In the genomic region with DNA sequence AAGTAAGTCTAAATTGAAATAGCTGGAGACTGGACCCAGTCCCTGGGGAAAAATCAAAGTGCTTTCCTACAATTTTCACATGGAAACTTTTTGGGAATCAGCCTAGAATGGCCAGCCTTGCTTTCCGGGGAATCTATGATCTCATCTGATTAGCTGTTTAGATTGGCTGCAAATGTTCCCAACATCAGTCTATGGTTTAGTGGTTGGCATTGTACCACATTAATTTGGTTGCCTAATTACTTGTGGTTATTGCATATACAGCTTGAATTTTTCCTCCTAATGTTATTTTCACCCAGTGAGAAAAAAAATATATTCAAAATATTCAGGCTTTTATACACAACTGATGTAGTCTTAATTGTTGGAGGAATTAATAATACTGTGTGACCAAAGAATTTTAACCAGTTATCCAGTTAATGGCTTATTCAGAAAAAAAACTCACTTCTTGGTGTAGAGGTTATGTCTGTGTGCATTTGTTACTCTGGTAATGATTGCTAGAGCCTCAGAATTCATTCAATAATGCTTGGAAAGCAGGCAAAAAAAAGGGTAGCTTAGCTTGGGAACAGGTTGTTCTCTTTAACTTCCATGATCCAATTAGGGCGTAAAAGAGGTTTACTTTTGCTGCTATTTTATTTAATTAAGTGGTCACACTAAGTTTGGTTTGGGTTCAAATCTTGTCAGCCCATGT, we compare ENCODE assay signal across 23 mouse cellular contexts.
DNase-seq lines count a peak whose midpoint lies in the region; ATAC-seq and TF ChIP-seq lines count a peak whose summit lies in the region.
"Had no signal": no experiment of that assay in that cellular context is flagged by ENCODE, and none has a peak within 500 bp of the region (broad histone marks: within the 10 kb centered on the region; RNA-seq: fewer than 3 reads in every experiment).

No protein-coding gene starts in this region.

- no peak overlapping the region for H3K4me2 ChIP-seq in forebrain, embryonic 16.5 days (ENCODE audit: low read length)
- H3K4me2 ChIP-seq in midbrain, postnatal 0 days (ENCODE audit: low read depth, low read length, poor library complexity, severe bottlenecking): no peak overlapping the region
- no peak overlapping the region for H3K4me2 ChIP-seq in midbrain, embryonic 13.5 days (replicated peaks)
- H3K4me2 ChIP-seq: hindbrain, embryonic 13.5 days; limb, embryonic 15.5 days; midbrain, embryonic 12.5 days; neural tube, embryonic 13.5 days had no signal

- TF ChIP-seq CTCF in midbrain, postnatal 0 days (IDR thresholded peaks at IDR 0.05): no peak

- 34% methylated on average over 2 of the region's 2 CpGs for WGBS in forebrain, embryonic 16.5 days
- 73% methylated on average over 2 of the region's 2 CpGs for WGBS in forebrain, embryonic 10.5 days
- WGBS in midbrain, postnatal 0 days: 69% methylated on average over 2 of the region's 2 CpGs
- whole genome bisulfite sequencing in midbrain, embryonic 13.5 days: 71% methylated on average over 2 of the region's 2 CpGs

- H3K9ac ChIP-seq in forebrain, embryonic 16.5 days (replicated peaks; ENCODE audit: low read depth, low read length): no peak overlapping the region
- H3K9ac ChIP-seq in midbrain, postnatal 0 days (replicated peaks; ENCODE audit: low read length, poor library complexity, severe bottlenecking): no peak overlapping the region
- no peak overlapping the region for H3K9ac ChIP-seq in midbrain, embryonic 13.5 days (replicated peaks)
- H3K9ac ChIP-seq: hindbrain, embryonic 13.5 days; limb, embryonic 15.5 days; liver, embryonic 14.5 days; midbrain, embryonic 12.5 days; neural tube, embryonic 13.5 days had no signal

- DNase-seq in forebrain, embryonic 10.5 days (ENCODE audit: extremely low spot score, low spot score): no peak
- peak; percentile 6 for DNase-seq in kidney, postnatal 14 days
- DNase-seq in kidney, postnatal 25 days: no peak
- peak; percentile 20 for DNase-seq in midbrain, postnatal 0 days (ENCODE audit: low spot score)
- no peak for DNase-seq in adrenal gland, postnatal 14 days
- DNase-seq: adrenal gland, adult 8-10 months; cerebellum, adult 8-10 months; gastrocnemius, adult 2 months; heart, adult 2 months; kidney, adult 2 months; kidney, postnatal 10 days; layer of hippocampus, postnatal 36 days; retina, postnatal 1 day; right cerebral cortex, postnatal 25 days had no signal

- no peaks in the 10 kb centered on the region for H3K27me3 ChIP-seq in forebrain, embryonic 16.5 days (replicated peaks; ENCODE audit: control insufficient read depth, insufficient read depth, low read length)
- H3K27me3 ChIP-seq in forebrain, embryonic 10.5 days (ENCODE audit: poor library complexity, severe bottlenecking): no peaks in the 10 kb centered on the region
- no peaks in the 10 kb centered on the region for H3K27me3 ChIP-seq in midbrain, postnatal 0 days (ENCODE audit: insufficient read depth, low read length)
- no peaks in the 10 kb centered on the region for H3K27me3 ChIP-seq in midbrain, embryonic 13.5 days
- H3K27me3 ChIP-seq: hindbrain, embryonic 13.5 days; limb, embryonic 15.5 days; midbrain, embryonic 12.5 days; neural tube, embryonic 13.5 days had no signal

- H3K4me1 ChIP-seq in forebrain, embryonic 16.5 days (replicated peaks; ENCODE audit: control insufficient read depth, insufficient read depth, low read length): no peaks in the 10 kb centered on the region
- H3K4me1 ChIP-seq in forebrain, embryonic 10.5 days: no peaks in the 10 kb centered on the region
- no peaks in the 10 kb centered on the region for H3K4me1 ChIP-seq in midbrain, postnatal 0 days (ENCODE audit: insufficient read depth, low read length)
- H3K4me1 ChIP-seq in midbrain, embryonic 13.5 days (replicated peaks): no peaks in the 10 kb centered on the region
- H3K4me1 ChIP-seq: hindbrain, embryonic 13.5 days; limb, embryonic 15.5 days; midbrain, embryonic 12.5 days; neural tube, embryonic 13.5 days had no signal

- no peak overlapping the region for H3K4me3 ChIP-seq in forebrain, embryonic 16.5 days (replicated peaks; ENCODE audit: low read length)
- no peak overlapping the region for H3K4me3 ChIP-seq in forebrain, embryonic 10.5 days
- no peak overlapping the region for H3K4me3 ChIP-seq in midbrain, postnatal 0 days (ENCODE audit: low read depth, low read length)
- no peak overlapping the region for H3K4me3 ChIP-seq in midbrain, embryonic 13.5 days (replicated peaks)
- H3K4me3 ChIP-seq: gastrocnemius, adult 2 months; heart, adult 2 months; hindbrain, embryonic 13.5 days; limb, embryonic 15.5 days; midbrain, embryonic 12.5 days; neural tube, embryonic 13.5 days had no signal

- no peaks in the 10 kb centered on the region for H3K36me3 ChIP-seq in forebrain, embryonic 16.5 days (ENCODE audit: control insufficient read depth, insufficient read depth)
- H3K36me3 ChIP-seq in forebrain, embryonic 10.5 days (replicated peaks): no peaks in the 10 kb centered on the region
- no peaks in the 10 kb centered on the region for H3K36me3 ChIP-seq in midbrain, postnatal 0 days (ENCODE audit: insufficient read depth, low read length)
- no peaks in the 10 kb centered on the region for H3K36me3 ChIP-seq in midbrain, embryonic 13.5 days
- H3K36me3 ChIP-seq: hindbrain, embryonic 13.5 days; limb, embryonic 15.5 days; midbrain, embryonic 12.5 days; neural tube, embryonic 13.5 days had no signal

- ATAC-seq in forebrain, embryonic 16.5 days: peak; percentile 66
- ATAC-seq in midbrain, postnatal 0 days (ENCODE audit: low FRiP score): no peak
- ATAC-seq in midbrain, embryonic 13.5 days: no peak
- ATAC-seq: activated CD4-positive, CD25-positive, alpha-beta regulatory T cell, adult 4 months; inflammation-experienced regulatory T-cells, adult 6 months had no signal

- no peaks in the 10 kb centered on the region for H3K9me3 ChIP-seq in forebrain, embryonic 16.5 days (ENCODE audit: control insufficient read depth, low read length)
- no peaks in the 10 kb centered on the region for H3K9me3 ChIP-seq in forebrain, embryonic 10.5 days
- no peaks in the 10 kb centered on the region for H3K9me3 ChIP-seq in midbrain, postnatal 0 days (ENCODE audit: low read length)
- H3K9me3 ChIP-seq in midbrain, embryonic 13.5 days: no peaks in the 10 kb centered on the region
- H3K9me3 ChIP-seq: hindbrain, embryonic 13.5 days; limb, embryonic 15.5 days; midbrain, embryonic 12.5 days; neural tube, embryonic 13.5 days had no signal

- no peak overlapping the region for H3K27ac ChIP-seq in forebrain, embryonic 16.5 days (ENCODE audit: low read length)
- H3K27ac ChIP-seq in forebrain, embryonic 10.5 days: no peak overlapping the region
- no peak overlapping the region for H3K27ac ChIP-seq in midbrain, postnatal 0 days (ENCODE audit: low read depth, low read length)
- H3K27ac ChIP-seq in midbrain, embryonic 13.5 days: no peak overlapping the region
- H3K27ac ChIP-seq: gastrocnemius, adult 2 months; heart, adult 2 months; hindbrain, embryonic 13.5 days; limb, embryonic 15.5 days; liver, embryonic 14.5 days; midbrain, embryonic 12.5 days; neural tube, embryonic 13.5 days had no signal

Comparison
In these comparisons a context has a peak if more than half of its experiments do, and no peak if none do; other contexts are left out.
1. DNase-seq: peak in kidney, postnatal 14 days (single experiment) and midbrain, postnatal 0 days (single experiment); none in forebrain, embryonic 10.5 days (single experiment), kidney, postnatal 25 days (0 of 2) and adrenal gland, postnatal 14 days (single experiment).